Mouse (Mus musculus) gastrocnemius, postnatal 36 days (tissue): ENCODE results near the gene Anks3. TPM values are rescaled to one million over a fixed set of nuclear protein-coding genes. Genes with fewer than 3 reads are reported as not detected.

Source experiments
- DNase-seq, 2 experiments: peaks; one replicate each; pipeline ENCODE4 v3.0.0; 2022
- intact Hi-C: fragments of 180-260 bp; cut with DNase I; formaldehyde crosslinking; loops from one replicate; pipeline ENCODE4 v1.15.1; 2025
- total RNA-seq, 2 experiments: library from RNA; stranded (reverse); gene quantifications; 2 replicates each; pipeline ENCODE4 v1.2.3; 2021

The Anks3 gene
- total RNA-seq, 2 experiments from 2014 or later: 12.5 to 13.2 TPM

DNA sequence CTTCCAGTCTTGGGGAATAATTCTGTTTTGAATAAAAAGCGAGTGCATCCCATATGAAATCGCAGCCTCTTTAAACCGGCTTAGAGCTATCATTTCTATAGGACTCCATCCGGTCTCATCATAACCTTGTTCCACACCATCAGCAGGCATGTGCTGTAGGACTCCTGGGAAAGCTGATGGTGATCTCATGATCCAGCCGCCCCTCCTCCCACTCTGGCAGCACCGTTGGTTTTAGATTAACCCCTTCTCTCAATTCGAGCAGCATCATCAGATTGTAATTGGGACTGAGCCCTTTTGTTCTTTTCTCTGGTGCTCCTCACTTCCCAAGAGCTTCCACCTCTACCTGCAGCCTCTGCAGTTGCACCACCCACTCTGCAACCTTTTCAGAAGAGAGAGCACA lies 62.8 kb downstream of the Anks3 start:
- intact Hi-C loops: no loop called here
- no peak for DNase-seq

DNA sequence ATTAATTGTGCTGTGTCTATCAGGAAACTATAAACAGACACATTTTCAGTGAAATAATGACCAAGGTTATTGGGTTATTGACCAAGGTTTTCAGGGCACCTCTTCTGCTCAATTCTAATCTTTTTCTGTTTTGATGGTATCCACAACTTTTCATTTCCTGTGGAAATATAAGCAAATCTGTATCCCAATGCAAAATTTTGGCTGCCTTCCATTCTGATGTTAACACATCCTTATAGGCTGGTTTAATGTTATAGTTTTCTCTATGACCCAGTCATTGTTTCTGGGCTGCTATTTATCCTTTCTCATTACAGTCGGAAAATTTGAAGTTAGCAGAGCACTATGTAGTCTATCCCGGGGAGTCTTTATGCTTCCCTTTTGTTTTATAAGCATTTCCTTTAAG lies 64.3 kb downstream of the Anks3 start:
- intact Hi-C loops: no loop called here
- no peak for DNase-seq

DNA sequence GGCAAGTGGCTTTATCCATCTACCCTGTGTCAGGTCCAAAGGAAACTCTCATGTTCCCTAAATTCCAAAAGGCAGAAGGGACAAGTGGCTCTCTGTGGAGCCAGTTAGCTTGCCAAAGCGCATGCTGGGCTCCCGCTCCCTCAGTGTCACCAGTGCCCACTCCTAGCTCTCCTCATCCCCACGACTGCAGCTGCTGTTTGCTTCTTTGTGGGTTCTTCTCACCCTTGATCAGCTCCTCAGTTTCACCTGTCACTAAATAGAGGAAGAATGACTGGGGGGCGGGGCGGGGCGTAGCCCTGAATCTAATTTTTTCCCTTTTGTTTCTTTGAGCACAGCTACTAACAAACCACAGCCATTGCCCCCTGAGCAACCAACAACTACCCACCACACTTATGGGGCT lies 65.1 kb downstream of the Anks3 start:
- intact Hi-C loops: no loop called here
- DNase-seq: no peak

DNA sequence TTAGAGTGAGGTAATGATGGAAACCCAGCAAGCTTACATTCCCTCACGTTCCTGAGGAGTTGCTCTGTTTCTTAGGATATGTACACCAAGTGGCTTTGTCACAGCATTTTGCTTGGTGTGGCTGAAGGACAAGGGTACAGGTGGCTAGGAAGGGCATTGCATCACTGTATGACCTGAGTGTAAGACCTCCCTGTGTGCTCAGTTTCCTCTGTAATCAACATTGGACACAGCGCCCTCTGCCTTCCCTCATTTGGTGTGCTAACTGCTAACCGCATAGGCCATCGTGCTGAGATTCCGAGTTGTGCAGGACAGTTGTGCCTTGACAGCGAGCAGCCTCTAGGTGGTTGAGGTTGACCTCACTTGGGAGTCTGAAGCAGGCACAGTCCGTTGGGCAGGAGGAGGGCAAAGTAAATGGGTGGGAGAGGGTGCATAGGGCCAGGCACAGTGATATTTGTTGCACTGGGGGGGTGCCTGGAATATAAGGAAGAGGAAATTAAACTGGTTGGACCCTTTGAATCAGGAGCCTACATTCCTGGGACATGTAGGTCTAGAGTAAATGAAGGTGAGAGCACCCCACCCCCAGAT lies 66.8 kb downstream of the Anks3 start:
- no peak for DNase-seq
- intact Hi-C loops: no loop called here

DNA sequence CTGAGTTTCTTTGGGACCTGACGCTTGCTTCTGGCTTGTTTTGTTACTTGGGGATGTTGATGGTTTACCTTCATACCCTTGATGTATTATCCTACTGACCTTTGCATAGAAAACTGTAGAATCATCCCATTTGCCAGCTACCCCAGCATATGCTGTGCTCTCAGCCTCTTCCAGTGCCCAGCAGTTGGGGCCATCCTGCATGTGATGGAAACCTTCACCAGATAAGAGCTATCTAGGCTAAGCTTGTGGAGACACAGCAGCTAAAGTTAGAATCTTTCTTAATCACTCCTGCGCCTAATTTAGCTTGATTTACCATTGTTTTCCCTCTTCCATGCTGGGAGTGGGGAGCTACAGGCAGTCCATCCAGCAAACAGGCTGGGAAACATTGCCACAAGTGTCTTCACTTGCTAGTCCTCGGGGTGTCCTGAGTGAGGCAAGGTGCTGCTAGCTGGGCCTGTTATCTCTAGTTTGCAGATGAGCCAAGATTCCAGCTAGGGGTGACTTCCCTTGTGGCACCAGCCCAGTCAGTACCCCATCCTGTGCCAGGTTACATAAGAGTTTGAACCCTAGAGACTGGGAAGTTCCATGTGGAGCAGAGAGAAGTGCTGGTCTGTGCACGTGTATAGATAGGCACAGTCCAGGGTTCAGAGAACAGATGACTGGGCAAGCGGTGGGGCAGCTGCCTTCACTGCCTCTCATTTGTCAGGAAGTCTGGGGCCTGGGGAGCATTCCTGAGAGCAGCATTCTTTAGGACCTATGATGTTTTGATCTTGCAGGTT lies 67.6 kb downstream of the Anks3 start:
- intact Hi-C loops: no loop called here
- DNase-seq: peak in 1 of 2 experiments; percentile 44

DNA sequence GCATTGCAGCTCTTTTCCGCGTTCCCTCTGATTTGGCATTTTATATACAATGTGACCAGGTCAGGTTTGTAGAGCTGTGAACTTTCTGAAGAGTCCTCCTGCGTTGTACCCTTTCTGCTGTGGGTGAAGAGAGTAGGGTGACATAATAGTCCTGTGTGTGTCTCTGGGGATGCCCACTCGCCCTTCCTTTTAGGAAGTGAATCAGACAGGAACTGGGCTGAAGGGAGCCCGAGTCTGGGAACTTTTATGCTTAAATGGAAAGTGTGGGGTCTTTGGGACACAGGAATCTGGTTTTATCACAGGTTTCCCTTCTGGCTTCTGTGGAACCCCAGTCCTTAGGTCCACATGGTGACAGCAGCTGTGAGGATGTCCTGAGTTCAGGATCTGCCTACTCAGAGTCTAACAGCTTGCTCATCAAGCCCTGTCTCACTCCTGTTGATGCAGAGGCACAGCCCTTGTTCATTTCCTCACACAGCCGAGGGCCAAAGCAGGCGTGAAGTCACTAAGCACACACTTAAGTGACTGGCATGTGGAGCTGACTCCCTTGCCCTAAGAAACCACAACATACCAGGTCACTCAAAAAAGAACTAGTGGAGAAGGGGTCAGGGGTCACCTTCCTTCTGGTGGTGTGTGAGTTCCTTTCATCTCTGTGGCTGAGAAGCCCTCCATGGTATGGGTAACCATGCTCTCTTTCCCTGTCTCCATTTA lies 69.7 kb downstream of the Anks3 start:
- intact Hi-C loops: no loop called here
- DNase-seq: no peak

DNA sequence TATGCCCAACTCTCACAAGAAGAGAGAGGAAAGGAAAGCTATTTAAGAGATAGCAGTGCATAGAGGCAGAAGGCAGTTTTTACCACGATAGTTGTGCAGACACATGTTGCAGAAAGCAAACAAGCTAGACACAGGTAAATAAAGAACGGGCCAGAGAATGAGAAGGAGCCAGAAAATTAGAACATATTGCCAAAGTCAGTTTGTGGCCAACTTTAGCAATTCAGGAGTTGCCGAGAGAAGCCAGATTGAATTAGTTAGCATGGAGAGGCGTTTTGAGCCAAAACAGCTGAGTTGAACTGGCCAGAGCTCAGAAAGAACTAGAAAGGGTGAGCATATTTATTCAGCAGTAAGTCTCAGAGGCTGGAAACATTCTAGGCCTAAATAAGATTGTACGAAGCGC lies 71.8 kb downstream of the Anks3 start:
- intact Hi-C loops: no loop called here
- no peak for DNase-seq

Other genes with a start within 250 kb of the Anks3 start
- gene Nmral1, start 244.8 kb downstream of the Anks3 start, total RNA-seq: 1 to 10 TPM; 2.8 to 3.0 TPM
- 10 to 100 TPM; 31.5 to 35.3 TPM for gene Hmox2, start 237.8 kb downstream of the Anks3 start, total RNA-seq
- 10 to 100 TPM; 63.2 to 80.0 TPM for gene Cdip1, start 173.9 kb downstream of the Anks3 start, total RNA-seq
- gene 4930562C15Rik, start 128.8 kb downstream of the Anks3 start, total RNA-seq: not detected
- 10 to 100 TPM; 31.9 to 38.9 TPM for gene Ubald1, start 83.9 kb downstream of the Anks3 start, total RNA-seq
- 10 to 100 TPM; 49.4 to 52.7 TPM for gene Mgrn1, start 78.0 kb downstream of the Anks3 start, total RNA-seq
- gene Nudt16l1, start 25.4 kb downstream of the Anks3 start, total RNA-seq: 10 to 100 TPM; 12.4 to 12.8 TPM
- gene Sept12, start 33.6 kb upstream of the Anks3 start, total RNA-seq: not detected
- not detected for gene Smim22, start 43.1 kb upstream of the Anks3 start, total RNA-seq
- gene Rogdi, start 49.3 kb upstream of the Anks3 start, total RNA-seq: 1 to 10 TPM; 4.8 to 7.0 TPM
- 10 to 100 TPM; 31.5 to 31.9 TPM for gene Glyr1, start 85.7 kb upstream of the Anks3 start, total RNA-seq
- gene Ubn1, start 85.9 kb upstream of the Anks3 start, total RNA-seq: 10 to 100 TPM; 22.6 to 23.5 TPM
- gene Ppl, start 168.2 kb upstream of the Anks3 start, total RNA-seq: 1 to 10 TPM; 2.0 to 2.9 TPM
- 10 to 100 TPM in 1 of 2 experiments, 1 to 10 TPM in 1; 9.5 to 10.3 TPM for gene Sec14l5, start 182.9 kb upstream of the Anks3 start, total RNA-seq
- 1 to 10 TPM; 6.5 to 6.7 TPM for gene Nagpa, start 239.8 kb upstream of the Anks3 start, total RNA-seq